Mouse (Mus musculus) kidney, postnatal 10 days (tissue): ENCODE data around the gene Fam131b.

Source experiments
- DNase-seq: peaks from one replicate; pipeline ENCODE4 v3.0.0; 2021; ENCODE audit warnings: mixed read lengths

Gene Fam131b

DNA sequence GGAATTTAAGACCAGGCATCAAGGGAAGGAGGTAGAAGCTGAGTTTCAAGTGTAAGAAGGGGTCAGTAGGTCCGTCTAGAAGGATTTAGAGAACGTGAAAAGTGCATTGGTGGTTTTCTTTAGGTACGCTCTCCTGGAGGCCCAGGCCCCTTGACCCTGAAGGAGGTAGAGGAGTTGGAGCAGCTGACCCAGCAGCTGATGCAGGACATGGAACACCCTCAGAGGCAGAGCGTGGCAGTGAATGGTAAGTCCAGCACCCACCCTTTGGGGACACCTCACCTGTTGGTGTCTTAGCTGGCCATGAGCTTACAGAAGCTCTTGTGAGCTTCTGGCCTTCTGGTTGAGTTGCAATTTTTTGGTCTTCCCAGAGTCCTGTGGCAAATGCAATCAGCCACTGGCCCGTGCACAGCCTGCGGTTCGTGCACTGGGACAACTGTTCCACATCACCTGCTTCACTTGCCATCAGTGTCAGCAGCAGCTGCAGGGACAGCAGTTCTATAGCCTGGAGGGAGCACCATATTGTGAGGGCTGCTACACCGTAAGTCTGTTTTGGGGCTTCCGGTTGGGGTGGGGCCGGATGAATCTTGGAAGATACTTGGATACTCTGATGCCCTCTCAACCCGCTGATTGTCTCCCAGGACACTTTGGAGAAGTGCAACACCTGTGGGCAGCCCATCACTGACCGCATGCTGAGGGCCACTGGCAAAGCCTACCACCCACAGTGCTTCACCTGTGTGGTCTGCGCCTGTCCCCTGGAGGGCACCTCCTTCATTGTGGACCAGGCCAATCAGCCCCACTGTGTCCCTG, 31.6 kb upstream of the Fam131b start:
- DNase-seq: no peak

DNA sequence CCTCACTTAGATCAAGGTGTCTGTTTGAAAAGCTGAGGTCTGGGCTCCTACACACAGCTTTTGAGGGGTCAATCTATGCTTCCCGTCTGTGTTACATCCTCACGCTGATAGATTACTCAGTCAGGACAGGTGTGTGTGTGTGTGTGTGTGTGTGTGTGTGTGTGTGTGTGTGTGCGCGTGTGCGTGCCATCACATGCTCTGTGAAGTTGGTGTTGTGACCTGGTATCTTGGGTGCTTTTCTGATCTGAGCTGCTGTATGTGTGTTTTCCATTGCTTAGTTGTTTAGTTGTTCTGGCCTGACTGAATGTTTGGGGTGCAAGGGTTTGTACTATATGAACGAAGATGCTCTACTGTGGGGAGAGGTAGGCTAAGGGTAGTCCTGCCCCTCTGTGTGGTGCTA, 30.9 kb upstream of the Fam131b start:
- DNase-seq: no peak

DNA sequence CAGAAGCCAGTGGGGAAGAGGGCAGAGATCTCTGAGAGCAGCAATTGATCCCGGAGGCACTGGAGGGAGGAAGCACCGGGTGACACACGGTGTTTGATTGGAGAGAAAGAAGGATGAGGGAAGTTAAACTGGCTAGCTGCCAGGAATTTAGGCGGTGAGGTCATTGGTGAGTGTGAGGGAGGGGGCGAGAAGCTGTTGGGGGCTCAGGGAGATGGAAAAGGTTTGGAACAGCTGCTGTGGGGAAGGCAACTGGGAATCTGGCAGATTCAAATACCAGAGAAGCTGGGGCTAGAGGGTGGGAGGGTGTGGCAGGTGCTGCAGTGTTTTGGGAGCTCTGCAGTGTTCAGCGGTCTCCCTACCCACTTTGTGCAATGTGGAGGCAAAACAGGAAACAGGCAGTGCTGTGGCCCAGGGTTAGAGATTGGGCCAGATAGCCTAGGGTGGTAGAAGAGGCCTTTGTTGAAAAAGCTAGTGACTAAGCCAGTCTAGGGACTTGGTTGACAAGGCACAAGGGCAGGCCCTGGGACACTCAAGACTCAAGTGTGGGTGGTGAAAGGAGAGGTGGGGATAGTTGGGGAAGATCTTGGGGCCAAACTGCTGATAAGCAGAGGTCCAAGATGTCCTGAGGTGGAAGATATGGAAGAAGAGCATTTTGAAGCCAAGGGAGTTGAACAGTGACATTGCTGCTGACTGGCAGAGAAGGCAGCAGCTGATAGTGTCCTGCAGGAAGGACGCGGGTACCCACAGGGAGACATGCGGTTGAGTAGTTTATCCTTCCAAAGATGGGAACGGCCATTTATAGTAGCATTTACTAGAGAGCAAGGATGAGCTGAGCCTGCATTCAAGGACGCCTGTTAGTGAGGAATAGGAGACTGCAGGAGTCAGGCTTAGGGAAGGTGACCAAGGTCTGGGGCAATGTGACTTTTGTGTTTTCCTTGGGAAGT, 29.9 kb upstream of the Fam131b start:
- peak; percentile 46 for DNase-seq

DNA sequence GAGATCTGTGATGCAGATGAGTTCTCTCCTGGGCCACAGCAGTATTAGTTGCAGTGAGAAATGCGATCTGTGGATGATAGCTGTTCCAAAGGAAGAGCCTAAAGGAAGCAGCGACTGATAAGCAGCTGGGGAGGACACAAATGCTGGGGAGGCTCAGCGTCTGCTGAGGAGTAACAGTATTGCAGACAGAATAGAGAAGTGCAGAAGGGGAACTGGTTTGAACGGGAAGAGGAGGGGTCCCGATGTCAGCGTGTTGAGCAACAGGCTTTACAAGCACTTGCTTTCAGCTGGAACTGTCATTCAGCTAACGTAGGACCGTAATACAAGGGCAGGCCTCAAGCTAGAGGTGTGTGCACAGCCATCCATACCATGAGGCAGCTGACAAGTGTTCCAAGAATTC, 28.7 kb upstream of the Fam131b start:
- no peak for DNase-seq

DNA sequence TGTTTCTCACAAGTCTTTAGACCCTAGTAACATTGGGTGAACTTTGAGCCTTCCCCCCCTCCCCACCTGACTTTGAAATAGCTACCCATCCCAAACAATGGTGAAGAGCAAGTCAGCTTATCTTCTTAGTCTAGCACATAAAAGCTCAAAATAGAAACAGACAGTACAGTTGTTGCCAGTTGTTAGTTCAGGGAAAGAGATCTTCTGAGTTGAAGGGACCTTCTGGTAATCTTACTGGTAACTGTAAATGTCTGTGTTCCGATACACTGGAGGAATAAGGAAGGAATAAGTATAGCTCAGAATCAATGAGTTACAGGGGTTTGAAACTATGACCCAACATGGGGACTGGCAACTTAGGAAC, 28.0 kb upstream of the Fam131b start:
- no peak for DNase-seq

DNA sequence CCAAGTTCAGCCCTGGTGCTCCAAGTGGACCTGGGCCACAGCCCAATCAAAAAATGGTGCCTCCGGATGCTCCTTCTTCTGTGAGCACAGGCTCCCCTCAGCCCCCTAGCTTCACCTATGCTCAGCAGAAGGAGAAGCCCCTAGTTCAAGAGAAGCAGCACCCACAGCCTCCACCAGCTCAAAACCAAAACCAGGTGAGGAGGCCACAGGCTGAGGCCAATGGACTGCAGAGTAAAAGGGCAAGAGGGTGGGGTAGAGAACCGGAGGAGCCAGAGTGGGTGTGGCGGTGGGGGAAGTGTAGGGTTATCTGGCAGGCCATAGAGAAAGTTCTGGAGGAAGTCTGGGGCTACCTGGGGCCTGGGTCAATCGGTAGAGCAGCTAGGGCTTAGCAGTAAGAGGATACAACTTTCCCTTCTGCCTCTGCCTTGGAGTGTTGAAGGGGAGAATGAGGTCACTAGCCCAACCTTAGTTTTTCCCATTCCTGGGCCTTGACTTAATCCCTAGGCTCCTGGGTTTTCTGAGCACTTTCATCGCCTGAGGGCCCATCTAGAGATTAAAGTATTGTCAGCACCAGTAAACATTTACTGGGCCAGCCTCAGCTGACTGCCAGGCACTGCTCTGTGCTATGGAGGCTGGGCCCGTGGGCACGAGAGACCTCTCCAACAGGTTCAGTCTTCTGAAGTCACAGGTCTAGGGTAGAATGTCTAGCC, 27.5 kb upstream of the Fam131b start:
- no peak for DNase-seq

DNA sequence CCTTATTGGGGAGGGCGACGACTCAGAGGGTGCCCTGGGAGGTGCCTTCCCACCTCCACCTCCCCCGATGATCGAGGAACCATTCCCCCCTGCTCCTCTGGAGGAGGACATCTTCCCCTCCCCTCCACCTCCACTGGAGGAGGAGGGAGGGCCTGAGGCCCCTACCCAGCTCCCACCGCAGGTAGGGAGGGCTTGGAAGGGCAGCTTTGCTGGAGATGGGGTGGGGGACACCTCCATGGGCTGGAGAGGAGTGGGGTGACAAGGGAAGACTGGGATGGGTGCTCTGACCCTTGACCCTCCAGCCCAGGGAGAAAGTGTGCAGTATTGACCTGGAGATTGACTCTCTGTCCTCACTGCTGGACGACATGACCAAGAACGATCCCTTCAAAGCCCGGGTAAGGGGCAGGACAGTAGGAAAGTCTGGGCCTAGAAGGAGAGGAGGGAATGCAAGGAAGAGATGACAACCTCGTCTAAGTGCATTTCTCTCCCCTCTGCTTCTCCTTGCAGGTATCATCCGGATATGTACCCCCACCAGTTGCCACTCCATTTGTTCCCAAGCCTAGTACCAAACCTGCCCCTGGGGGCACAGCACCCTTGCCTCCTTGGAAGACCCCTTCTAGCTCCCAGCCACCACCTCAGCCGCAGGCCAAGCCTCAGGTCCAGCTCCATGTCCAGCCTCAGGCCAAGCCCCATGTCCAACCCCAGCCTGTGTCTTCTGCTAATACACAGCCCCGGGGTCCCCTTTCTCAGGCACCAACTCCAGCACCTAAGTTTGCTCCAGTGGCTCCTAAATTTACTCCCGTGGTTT, 26.7 kb upstream of the Fam131b start:
- DNase-seq: no peak

DNA sequence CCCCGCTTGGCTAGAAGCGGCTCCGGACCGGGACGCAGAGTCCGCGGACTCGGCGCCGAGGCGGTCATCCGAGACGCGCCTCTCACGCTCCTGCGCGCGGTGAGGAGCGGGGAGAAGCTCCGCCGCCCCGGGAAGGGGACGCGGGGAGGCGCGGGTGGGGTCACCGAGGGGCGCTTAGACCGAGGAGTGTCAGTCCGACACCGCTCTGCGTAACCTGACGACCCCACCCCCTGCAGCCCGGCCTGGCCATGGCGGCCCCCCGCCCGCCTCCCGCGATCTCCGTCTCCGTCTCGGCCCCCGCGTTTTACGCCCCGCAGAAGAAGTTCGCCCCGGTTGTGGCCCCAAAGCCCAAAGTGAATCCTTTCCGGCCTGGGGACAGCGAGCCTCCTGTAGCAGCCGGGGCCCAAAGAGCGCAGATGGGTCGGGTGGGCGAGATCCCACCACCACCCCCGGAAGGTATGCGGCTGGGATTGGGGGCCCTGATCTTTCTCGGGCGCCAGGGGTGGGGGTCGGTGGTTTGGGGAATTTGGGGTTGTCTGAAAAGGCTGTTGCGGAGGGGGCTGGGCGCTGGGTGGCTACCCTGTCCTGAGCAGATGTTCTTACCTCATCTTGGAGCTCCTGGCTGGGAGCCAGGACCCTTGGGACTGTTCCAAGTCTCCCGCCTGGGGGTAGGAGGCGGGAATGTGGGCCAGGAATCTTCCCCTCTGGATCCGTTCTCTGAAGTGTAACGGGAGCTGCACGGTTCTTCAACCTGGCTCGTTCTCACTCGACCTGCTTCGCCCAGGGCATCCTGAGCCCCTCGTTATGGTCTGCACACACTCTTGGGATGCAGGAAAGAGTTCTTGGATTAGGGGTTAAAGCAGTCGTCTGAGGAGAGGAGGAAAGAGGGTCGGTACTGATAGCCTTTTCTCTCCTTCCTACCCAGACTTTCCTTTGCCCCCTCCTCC, 25.9 kb upstream of the Fam131b start:
- DNase-seq: peak; percentile 93

DNA sequence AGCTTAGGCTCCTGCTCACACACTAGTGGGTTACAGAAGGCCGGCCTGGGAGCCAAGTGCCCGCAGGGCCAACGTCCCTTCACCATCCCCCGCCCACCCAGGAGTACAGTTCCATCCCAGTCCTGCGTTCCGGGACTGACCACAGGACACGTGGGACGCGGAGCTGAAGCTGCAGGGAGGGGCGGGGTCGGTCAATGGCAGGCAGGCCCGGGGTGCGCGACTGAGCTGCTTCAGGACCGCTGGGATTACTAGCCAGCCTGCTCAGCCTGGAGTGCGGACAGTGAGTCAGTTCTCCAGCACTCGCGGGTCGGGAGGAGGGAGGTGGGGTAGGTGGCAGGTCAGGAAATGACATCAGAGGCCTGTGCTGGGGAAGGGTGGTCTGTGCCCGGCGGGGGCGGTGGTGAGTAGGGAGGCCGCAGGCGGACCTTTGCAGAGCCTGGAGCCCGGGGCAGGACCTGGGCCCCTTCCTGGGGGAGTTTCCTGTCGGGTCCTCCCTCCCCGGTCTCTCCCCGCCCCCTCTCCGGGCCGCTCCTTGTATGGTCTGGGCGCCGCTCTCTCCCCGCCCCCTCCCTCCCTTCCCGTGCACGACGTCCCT, 25.1 kb upstream of the Fam131b start, which contains the start of gene Zyx:
TSS of gene Zyx (plus strand) at position 205 of the 595 bp plus-strand sequence.
- peak; percentile 96 for DNase-seq

DNA sequence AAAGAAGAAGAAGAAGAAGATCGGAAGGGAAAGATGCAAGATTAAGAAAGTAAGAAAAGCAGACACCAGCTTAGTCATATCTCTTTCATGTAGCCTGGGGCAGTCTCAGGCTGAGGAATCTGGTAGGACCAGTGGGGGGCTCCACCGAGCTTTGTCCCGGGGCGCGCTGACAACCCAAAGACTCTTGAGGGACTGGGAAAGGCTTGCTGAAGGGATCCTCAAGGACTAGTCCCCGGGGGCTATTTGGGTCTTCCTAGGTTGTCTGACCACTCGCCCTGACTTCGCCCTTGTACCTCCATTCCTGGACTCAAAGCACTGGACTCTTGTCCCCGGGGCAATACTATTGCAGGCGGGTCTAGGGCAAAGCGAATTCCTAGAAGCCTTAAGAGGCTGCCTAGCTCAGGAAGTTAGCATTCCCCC, 24.6 kb upstream of the Fam131b start:
- DNase-seq: peak; percentile 85

DNA sequence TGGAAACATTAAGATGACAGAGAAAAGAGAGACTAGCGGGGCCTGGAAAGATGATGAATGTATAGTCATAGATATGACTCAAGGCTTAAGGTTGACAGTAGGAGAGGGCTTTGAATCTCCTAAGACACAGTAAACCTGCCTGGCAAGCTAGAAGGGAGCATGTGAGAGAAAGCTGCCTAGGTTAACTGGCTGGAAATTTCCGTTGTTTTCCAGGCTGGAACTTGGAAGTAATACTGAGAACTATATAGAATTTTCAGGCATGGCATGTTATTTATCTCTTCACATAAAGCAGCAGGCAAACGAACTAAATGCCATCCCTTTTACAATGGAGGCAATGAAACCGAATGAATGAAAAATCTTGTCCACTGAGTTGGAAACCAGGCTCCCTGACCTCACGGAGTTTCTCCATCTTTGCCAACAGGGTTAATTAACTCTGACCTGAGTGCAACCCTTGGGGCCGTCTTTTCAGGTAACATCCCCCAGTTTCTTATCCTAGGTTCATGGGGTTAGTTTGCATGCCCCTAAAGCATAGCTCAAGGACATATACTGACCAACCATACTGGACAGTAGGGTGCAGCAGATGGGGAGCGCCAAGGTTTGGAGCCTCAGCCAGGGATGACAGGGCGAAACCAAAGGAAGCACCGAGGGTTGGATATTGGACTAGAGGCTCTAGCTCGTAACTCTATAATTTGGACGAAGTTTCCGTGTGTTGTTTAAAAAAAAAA, 24.0 kb upstream of the Fam131b start:
- DNase-seq: no peak

DNA sequence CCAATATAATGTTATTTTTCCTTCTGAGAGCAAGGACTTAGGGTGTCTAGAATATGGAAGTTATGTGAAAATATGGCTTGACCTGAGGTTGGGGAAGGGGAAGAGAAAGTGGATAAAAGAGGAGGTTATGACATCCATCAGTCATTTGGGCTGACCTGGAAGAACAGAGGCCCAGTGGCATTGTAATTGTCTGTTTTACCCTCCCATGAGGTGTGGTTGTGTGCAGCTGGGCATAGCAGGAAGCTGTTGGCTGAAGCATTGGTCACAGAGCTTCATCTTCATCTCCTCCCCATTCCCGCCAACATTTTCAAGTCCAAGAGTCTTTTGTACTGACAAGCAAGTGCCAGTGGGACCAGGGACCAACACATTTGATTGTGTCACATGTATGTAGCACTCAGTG, 19.8 kb upstream of the Fam131b start:
- no peak for DNase-seq

DNA sequence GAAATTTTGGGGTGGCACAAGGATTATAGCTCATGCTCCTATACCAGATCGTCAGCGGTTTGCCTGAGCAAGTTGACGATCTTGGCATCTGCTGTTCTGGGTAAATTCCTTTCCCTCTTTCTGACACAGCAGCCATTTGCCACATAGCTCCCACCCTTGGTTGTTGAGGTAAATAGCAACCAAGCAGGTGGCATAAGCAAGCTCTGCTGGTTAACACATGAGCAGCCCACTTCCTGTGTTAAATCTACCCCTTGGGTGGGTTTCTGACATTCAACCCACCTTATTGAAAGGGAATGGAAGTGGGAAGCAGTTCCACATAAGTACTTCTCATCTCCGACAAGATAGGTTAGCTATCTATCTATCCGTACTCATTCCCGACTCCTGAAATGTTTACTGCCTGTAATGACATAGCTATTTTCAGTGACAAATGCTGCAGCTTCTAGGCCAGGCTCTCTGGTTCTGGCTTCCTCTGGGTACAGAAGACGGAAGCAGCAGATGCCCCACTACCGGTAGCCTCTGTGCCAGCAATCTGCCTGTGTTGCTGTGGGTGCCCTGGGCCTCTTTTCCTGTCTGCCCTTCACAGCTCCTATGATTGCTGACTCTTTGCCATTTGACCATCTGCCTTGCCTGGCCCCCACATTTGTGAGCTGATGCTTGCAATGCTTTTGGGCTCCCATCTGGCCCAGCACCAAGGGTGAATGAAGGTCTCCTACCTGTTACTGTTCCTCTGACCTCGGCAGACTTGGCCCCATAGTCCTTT, 19.1 kb upstream of the Fam131b start:
- DNase-seq: no peak

DNA sequence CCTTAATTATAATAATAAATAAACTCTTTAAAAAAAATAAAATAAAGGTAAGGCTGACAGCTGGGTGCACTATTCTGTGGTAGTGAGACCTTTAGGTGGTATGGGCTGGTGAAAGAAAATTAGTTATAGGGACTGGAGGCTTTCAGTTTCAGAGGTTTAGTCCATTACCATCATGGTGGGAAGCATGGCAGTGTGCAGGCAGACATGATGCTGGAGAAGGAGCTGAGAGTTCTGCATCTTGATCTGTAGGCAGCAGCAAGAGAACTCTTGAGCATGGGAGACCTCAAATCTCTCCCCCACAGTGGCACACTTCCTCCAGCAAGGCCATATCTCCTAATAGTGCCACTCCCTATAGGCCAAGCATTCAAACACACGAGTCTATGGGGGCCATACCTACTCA, 17.7 kb upstream of the Fam131b start:
- no peak for DNase-seq

DNA sequence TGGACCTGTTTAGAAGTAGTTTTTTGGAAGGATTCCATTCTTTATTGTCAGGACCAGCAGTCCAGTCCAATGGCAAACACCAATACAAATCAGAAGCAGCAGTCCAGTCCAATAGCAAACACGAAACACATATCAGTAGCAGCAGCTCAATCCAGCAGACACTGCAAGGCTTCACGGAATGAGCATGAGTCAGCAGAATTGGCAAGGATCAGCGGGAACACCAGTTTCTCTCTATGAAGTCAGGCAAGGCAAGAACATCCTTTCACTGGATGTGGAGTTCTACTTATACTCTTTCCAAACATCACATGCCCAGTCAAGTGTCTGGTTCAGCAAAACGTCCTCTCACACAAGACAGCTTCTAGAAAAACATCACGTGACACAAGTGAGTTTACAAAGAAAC, 15.5 kb upstream of the Fam131b start:
- no peak for DNase-seq

DNA sequence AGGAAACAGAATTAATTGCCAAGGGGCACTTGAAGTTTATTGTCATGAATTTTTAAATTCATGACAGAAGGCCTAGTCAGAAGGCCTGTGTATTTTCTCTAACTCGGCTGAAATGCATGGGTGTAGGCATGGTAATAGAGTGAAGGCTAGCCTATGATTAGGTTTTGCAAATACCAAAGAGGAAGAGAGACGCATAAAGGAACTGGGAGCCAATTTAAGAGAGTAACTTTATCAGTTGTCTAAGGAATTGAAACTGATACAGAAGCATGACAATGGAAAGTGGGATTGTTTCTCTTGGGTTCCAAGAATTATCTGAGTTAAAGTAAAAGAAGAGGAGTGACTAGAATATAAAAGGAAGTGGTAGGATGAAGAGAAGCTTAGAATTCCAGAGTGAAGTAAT, 14.7 kb upstream of the Fam131b start:
- no peak for DNase-seq

DNA sequence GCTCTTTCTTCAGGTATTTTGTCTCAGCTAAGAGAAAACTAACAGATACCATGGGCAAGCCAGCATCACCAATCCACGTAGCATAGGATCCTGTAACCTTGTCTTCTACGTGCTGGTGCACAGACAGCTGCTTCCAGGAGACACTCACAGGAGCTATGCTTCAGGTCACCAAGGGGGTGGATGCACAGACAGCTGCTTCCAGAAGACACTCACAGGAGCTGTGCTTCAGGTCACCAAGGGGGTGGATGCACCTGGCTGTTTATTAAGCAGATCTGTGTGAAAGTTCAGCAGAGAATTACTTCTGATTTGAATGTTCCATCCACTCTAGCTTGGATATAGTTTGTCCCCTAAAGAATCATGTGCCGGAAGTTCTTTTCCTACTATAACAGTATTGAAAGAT, 6.5 kb upstream of the Fam131b start:
- DNase-seq: no peak

DNA sequence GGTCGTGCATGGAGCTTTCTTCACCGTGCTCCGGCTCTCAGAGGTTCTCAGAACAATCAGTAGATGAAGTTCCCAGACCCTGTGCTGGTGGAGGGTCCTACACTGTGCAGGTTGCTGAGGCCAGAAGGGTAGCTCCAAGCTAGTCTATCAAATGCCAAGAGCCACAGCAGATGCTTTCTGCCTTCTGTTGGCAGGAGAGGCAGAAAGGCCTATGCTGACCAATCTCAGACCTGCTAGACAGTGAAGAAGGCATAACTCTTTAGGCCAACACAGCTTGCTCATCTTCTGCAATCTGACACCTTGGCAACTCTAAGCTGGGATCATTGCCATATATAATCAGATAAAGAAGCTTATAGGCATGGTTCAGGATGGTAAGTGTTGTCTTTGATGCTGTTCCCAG, 5.8 kb upstream of the Fam131b start:
- no peak for DNase-seq

DNA sequence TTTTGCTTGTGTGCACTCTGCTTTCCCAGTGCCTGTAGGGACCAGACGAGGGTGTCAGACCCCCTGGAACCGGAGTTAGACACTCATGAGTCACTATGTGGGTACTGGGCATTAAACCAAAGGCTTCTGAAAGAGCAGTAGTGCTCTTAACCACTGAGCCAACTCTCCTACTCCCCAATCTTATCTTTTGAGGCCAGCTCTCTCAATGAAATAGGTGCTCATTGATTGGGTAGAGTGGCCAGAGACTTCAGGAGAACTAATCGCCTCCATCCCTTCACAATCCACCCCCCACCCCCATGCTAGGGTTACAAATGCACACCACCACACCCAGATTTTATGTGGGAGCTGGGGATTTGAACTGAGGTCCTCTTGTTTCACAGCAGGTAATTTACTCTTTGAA, 4.3 kb upstream of the Fam131b start:
- DNase-seq: no peak
